Mouse (Mus musculus) cerebellum, adult 9-11 months (tissue): ENCODE measurements around the gene Vti1a.
A peak's percentile ranks its signal among the peaks of the same experiment; 100 is the strongest.

Experiments
- DNase-seq: peaks from one replicate; pipeline ENCODE4 v3.0.0; 2022

The Vti1a gene

DNA sequence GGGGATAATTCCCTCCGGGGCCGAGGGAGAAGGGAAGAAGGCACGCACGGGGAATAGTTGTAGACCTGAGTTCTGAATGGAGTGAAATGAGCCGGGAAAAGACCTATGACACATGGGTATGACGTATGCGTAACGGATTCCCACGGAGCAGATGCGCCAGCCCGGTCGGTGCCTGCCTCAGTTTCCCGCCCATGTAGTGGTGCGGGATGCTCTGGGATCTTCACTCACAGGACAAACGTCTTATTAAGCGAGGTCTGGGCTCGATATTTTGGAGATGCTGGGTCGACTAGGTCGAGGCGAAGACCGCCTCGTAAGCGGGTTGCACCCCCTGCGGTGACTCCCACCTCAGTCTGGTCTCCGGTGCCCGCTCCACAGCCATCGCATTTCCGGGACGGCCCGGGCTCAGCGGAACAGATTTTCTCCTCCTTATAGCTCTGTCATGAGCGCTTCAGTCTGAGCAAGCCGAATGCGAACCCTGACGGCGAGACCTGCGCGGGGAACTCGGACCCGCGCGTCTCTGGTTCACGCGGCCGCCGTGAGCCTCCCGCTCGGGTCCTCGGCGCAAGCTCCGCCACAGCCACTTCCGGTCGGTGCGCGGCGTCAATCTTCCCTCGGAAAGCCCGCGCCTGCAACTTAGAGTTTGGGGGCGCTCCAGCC is 515 bp upstream of the Vti1a start, which contains the start of gene Zdhhc6:
Gene Zdhhc6, minus strand, starts transcription at position 581 of the 657 bp plus-strand sequence.
- peak; percentile 82 for DNase-seq

DNA sequence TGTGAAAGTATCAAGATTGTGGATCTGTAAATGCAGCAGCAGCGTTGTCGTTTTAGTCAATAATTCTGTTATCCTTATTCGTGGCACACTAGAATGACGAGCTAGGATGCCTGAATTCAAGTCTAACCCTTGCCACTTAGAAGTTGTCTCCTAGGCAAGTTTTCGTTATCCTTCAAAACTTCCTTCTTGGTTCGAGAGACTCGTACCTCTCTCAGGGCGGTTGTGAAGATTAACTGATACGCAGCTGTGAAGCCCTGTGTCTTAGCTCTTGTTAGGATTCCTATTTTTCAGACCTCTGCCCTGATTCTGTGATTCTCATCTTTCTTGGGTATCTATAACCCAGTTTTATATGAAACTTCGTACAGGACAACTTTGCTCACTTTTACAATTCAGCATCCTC is 806 bp downstream of the Vti1a start:
- no peak for DNase-seq

DNA sequence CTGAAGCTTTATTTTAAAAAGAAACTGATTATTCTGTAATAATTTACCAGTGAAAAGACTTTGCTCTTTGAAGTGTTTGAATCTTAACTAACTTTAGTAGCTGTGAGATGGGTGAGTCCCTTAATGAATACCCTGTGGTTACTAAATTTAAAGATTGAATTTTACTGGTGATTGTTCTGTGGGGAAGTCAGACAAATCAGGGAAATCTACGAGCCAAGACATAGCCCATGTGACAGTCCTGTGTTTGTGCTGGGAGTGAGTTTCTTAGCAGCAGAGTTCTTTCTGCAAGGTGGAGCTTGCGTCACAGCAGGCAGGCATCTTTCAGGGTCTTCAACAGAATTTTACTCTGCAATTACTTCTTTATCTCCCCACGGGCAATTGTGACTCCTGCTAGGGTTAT is 2.9 kb downstream of the Vti1a start:
- no peak for DNase-seq

DNA sequence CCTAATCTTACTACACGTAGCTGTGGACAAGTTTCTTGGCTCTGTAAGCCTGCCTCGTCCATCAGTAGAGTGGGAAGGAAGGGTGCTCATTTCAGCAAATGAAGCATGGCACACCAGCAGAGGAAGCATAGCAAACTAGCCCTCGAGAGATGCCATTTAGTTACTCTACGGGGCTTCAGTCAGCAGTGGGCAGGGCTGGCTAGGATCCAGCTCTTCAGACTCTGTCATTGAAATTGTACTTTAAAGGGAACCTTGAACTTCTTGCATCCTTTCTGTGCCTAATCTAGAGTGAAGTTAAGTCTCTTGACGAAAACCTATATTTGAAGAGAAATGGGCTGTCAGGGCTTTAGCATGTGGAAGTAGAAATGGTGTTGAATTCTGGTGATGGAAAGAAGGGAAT is 3.4 kb downstream of the Vti1a start:
- no peak for DNase-seq

DNA sequence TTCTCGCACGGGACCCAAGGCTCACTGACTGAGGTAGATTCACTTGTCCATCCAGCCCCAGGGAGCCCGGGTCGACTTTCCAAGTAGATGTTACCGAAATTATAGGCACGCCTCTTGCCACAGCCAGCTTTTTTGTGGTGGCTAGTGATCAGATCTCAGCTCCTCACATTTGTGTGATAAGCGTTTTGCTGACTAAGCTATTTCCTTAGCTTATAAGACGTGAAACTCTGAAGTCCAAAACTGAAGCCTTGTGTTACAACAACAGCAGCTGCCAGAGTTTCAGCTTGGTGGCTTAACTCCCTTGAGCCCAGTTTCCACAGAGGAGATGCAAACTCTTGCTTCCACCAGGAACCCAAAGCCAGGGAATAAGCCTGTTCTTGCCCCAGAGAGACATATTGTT is 6.5 kb downstream of the Vti1a start:
- no peak for DNase-seq

DNA sequence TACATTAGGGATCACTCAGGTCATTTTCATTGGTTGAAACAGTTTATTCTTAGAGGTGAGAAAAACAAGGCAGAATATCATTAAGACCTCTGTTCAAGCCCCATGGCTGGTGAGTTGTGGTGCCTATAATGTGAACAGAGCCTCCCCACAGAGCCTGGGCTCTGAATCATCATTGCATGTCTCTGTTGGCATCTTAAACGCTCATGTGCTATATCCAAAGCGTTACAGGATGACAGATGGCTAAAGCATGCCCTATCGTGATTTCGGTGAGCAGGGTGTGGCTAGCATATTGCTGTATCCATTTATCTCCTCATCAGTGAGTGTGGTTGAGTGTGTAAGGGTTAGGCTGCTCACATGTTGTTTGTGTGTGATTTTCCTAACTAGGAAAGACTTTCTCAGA is 11.4 kb downstream of the Vti1a start:
- no peak for DNase-seq

DNA sequence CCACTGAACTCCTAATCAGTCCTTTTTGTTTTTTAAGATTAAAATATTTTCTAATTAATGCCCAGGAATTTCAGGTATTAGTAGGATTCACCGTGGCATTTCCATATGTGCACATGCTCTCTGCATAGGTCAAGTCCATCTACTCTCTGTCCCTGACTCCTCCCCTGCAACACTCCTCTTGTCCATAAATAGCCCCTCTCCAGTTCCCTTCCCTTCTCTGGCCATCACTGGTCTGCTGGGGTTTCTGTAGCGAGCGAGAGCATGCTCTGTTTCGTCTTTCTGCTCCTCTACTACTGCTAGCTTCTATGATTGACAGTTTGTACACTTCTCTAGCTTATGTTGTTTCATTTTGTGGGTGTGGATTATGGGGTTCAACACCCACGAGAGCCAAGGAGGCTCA is 15.7 kb downstream of the Vti1a start:
- DNase-seq: no peak

DNA sequence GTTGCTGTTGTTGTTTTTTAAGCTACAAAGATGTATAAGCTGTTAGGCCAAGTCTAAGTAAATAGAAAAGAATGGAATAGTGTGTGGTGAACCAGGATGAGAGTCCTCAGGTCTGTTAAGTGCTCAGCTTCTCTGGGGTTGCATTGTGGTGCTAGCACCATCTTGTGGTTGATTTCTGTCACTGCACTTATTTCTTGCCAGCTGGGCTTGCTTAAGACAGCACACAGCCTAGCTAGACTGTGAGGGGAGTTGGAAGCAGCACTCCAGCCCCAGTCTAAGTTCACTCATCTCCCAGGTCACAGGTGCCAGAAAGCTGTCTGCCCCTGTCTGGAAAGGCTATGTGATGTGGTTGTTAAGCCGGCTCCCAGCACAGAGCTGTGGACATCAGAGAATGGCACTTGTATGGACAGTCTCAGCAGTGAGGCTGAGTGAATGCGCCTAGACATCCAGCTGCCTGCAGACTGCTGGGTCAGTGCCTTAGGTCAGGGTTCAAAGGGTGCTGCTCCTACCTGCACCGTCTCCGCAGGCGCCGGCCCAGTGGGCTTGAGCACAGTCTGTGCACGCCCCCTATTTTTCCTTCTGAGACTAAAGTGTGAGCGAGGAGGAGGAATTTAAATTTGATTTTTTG is 16.7 kb downstream of the Vti1a start:
- DNase-seq: peak; percentile 58

DNA sequence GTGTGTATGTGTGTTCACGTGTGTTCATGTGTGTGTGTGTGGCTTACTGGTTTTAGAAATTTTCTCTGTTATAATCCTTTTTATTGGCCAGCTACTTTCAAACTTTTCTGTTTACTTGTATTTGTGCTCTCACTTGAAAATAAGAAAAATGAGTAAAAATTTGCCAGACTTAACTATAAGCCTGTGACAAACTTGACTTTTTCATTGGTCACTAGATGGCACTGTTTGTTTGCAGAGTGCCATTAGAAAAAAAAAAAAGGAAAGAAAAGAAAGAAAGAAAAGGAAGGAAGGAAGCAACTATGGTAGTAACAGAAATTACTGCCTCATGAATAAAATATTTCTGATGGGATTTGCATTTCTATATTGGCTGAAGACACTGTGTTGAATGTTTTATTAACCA is 19.8 kb downstream of the Vti1a start:
- no peak for DNase-seq

DNA sequence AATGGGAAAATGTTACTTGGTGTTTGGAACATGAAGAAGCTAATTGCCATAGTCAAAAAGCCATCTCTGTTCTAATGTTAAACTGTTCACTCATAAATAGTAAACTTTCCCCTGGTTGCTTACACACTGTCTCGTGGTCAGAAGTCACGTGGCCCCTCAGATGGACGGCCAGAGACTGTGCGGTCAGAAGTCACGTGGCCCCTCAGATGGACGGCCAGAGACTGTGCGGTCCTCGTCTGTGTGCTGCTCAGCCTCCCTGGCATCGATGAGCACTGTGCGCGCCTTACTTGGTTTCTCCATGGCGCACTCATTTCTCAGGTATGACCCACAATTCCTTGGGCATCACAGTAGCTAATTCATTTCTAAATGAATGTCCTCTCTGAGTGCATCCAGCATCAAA is 20.3 kb downstream of the Vti1a start:
- DNase-seq: no peak

DNA sequence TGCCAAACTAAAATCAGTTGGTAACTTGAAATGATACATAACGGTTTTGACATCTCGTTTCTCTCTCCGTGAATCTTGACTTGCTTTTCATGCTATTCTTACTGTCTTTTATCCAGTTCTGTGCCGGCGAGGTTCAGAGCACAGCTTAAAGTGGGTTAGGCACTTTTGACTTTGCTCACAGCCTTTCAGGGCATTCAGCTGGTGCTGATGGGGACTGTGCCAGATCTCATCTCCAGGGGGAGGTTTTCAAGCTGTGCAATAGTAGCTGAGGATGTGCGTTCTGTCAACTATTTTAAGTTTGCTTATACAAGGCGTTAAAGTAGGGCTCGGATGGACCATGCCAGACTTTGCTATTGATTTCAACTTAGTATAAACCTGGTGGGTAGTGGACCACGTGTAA is 21.0 kb downstream of the Vti1a start:
- DNase-seq: no peak

DNA sequence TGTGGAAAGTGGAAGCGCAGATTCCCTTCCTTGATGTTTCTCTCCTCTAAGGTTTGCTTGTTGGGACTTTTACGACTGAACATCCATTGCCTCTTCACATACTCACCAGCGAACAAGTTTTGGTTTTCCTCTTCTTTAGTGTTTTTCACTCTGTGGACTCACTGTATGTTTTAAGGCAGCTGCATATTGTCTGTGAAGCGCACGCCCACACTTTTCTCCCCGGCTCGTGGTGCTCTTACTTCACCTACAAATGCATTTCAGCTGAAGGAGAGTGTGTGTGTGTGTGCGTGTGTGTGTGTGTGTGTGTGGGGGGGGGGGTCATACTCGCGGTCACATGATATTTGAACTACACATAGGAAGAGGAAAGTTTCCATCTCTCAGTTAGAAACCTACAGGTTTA is 21.6 kb downstream of the Vti1a start:
- DNase-seq: no peak

DNA sequence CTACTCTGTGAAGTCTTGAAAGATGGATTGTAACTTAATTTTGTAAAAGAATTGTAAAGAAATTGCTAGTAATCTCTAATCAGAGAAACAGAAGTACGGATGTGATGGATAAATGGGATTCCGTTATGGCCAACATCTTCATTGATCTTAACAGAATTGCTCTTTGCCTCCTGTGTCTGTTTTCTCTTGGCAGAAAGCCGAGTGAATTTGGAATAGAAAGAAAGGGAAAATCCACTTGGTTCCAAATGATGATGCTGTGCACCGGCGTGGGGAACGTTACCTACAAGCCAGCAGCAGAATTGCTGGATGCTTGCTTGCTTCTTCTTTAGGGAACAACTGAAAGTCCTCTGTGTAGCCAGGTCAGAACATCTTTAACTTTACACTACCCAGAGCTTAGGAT is 24.4 kb downstream of the Vti1a start:
- no peak for DNase-seq

DNA sequence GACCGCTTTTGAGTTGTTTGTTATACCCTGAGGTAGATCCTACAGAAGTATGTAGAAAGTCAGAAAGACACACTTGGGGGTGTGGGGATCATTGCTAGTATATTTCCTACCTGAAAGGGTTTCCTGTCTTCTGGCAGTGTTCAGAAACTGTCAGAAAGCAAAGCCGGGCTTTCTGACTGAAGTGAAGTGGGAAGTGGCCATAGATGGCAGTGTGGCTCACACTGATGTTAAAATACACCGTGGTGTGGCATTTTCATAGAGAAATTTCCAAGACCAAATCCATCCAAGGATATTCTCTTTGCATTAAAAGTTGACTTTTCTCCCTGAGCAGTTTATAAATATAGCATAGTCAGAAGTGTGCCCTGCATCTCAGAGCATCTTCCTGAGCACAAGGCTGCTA is 25.3 kb downstream of the Vti1a start:
- no peak for DNase-seq

DNA sequence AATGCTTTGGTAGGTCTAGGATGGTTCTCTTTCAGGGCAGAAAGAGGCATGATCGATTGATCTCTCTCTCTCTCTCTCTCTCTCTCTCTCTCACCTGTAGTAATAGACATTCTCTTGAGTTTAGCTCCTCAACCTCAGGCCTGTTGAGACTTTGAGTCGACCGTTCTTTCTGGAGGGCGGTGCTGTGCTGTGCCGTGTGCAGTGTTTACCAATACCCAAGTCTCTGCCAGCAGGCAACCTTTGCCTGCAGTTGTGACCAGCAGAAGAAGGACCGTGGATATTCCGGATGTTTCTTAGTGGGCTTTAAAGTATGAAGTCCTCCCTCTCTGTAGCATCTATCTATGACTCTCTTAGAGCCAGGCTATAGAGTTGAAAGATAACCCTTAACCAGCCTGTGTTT is 26.3 kb downstream of the Vti1a start:
- no peak for DNase-seq

DNA sequence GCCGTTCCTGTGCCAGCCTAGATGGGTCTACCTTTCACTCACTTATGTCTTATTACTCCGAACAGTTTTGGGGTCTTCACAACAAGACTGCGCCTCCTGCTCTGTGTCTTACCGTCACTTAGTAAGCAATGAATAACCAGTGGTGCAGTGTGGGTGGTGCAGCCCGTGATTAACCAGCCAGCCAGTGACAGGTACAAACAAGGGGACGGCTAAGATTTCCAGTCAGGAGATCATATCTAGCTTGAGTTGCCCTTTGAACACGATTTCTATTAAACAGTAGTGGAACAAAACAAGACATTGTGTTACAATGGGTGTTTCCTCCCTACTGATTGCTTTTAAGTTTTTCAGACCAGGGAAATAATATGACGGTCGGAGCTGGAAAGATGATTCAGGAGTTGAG is 27.2 kb downstream of the Vti1a start:
- DNase-seq: no peak

DNA sequence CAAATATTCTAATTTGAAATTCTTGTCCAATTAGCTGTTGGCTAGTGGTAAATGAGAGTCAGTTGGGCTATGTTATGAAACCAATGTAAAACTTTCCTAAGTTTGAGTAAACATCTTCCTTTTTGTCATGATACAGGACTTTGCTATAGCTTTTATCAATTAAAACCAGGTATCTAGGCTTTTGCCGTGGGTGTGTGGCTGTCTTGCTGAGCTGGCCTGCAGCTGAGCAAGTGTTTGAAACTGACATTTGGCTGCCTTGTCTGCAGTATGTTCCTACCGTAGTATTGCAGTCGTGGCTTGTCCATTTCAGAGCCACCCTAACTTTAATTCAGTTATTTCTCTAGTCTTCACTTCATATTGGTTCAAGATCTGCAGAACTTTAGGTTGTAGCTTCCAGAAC is 32.1 kb downstream of the Vti1a start:
- no peak for DNase-seq

DNA sequence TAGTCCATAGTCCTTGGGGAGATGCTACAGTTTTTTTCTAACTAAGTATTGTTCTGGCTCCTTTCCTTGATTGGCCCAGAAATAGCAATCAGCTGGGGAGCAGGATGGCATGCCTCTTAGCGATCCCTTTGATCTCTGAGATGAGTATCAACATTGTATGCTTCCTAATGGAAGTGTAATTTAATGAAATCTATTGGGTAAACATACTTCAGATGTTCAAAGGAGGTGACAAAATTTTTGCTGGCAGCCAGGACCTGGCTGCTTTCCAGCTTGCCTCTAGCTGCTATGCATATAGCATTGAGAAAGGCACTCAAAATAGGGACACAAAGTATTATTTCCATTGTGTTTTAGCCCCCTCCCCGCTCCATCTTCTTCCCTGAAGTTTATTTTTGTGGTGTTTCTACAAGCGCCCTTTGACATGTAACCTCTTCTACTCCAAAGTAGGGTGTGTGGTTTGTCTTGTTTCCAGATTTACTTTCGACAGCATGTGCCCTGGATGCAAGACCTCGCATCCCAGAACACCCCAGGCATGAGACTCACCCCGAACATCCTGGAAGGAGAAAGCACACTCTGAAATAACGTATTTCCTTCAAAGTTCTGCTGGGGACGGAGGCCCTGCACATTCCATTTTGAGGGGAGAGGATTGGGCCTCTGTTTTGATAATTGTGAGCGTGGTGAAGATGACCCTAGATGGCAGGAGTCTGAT is 34.7 kb downstream of the Vti1a start:
- DNase-seq: no peak

DNA sequence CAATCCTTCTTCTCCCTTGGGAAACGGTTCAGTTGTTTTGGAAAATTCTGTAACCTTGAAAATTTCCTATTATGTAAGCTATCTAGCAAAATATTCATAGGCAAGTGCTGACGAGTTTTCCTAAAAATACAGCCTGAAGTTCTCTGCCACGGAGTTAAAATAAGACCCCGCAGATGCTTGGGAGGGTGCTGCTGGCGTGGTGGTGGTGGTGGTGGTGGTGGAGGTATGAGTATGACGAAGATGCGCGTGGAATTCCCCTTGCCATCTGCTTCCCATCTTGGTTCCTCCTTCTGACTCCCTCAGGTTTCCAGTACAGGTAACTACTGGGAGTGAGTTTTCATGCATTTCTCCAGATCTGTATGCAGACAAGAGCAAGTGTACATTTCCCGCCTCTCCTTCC is 46.5 kb downstream of the Vti1a start:
- DNase-seq: no peak

DNA sequence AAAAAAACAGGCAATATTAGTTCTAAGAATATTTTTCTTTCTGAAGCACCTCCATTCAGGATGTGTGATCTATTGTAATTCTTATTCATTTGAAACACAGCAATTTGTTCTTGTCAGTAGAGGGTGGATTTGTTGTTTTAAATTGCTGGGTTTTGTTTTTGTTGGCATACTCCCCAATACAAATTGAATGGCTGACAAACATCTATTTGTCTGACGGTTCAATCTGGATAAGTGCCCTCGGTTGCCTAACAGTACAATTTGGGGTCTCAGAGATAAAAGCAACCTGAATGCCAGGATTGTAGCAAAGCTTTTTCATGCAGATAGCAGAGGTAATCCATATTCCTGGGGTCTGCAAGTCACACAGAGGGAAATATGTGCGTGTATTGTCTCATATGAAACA is 53.6 kb downstream of the Vti1a start:
- DNase-seq: no peak

DNA sequence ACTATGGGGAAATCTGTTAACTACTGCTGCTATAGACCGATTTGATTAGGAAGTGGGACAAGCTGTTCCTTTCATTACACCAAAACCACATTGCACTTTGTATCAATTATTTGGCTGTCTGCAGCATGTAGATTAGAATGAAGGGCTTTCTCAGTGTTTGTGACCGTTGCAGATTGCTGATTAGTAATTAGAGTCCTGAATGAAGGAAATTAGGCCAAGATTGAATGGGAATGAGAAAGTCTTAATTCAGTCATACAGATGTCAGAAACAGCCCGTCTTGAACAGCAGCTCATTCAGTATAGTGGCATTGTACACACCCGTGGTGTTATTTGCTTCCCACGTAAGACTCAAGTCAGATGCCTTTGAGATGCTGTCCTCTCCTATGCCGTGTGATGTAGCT is 60.2 kb downstream of the Vti1a start:
- no peak for DNase-seq

DNA sequence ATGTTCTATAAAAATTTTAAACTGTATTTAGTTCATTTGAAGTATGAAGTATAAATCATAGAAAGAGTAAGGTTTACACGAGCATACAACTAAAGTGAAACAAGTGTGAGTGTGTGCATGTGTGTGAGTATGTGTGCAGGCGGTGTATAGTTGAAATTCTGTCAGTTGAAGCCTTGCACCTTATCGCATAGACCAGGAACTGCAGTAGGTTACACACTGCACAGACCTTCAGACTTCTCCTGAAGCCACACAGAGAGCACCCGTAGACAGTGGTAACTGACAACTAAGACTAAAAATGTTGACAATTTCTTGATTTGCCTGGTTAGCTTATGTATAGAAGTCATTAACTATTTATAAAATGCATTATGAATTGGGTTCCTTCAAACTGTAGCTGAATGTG is 61.4 kb downstream of the Vti1a start:
- DNase-seq: no peak

DNA sequence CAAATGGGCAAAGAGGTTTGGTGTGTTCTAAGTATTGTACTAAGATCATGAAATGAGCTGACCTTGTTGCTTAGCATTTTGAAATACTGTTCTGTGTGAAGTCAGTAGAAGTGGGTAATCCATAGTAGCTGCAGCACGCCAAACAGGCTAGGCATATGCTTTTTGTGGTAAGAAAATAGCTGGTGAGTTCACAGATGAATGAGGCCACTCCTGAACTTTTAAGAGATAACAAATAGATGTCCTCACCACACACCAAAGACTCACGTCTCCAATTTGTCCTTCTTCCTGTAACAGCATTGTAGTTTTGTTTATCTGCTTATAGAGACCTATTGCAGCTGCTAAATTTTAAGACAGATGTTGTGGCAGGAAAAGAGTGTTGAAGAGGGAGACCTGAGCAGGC is 62.8 kb downstream of the Vti1a start:
- no peak for DNase-seq

DNA sequence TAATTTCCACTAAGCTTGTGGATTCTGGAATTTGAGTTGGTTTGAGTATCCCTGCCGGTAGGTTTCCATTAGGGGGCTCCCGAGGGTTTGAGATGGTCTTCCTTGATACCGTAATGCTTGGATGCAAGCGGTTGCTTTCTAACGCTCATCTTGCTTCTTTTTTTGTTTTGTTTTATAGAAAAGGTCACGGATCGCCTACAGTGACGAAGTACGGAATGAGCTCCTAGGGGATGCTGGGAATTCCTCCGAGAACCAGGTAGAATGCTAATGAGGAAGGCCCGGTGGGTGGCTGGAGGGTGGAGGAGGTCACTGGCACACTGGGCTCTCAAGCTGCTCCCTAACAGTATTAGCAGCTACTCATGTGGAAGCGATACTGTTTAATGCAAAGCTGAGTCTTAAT is 64.7 kb downstream of the Vti1a start:
- no peak for DNase-seq

DNA sequence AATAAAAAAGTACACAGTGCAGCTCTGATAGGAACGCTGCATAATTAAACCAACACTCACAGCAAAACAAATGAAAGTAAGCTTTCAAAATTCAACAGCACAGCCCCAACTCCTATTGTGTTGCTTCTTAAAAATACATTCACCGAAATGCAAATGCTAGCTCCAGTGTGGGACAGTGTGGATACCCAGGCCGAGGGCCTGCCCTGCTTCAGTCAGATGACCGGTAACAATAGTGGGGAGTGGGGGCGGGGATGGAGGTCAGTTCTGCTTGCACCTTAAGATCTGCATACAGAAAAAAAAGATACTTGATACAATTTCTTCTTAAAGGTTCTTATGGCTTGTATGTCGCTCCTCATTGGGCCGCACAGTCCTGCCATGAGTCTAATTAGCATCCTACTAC is 65.2 kb downstream of the Vti1a start:
- DNase-seq: no peak
